Mouse (Mus musculus) brain, embryonic 18.5 days (tissue): Measurements from ENCODE around the gene Zfp568.

Experiments
- DNase-seq: peaks from one replicate; pipeline ENCODE4 v3.0.0-alpha.2; 2012; ENCODE audit warnings: low read depth, low spot score

Zfp568 gene

DNA sequence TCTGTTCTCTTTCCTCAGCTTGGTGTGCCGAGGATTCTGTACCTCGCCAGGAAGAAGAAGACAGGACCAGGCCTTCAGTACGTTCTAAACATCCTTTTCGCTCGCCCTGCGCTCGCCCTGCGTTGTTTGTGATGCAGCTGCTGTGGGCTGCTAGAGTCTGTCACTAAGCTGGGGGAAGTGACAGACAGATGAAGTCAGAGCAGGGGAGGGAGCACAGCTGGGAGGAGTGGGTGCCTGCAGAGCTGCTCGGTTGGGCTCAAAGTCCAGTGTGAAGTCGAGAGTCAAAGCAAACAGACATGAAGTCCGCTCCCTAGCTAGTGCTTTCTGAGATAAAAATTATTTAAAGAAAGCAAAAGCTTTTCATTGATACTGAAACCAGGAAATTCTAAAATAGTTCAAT is 5.3 kb downstream of the Zfp568 start:
- DNase-seq, result no peak

- DNase-seq, result no peak
Observed at GRCm38 (mm10) chr7:29992698-29993097, 8.9 kb downstream of the Zfp568 start.

DNA sequence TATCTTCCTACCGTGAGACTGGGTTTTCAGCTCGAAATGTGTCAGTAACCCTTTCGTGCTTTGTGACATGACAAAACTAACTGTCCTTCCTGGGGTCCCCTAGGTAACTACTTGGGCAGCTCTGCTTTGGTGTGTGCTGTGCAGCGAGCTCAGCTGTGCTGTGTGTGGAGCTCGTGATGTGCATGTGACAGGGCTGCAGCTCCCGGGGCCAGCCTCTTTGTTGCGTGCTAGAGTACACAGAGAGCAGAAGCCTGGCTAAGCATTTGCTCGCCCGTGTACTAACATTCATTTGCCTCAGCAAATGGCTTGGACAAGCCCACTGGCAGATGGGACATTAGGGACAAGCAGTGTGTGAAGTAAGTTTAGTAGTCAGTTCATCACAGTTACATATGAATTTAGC is 9.6 kb downstream of the Zfp568 start:
- no peak for DNase-seq

DNA sequence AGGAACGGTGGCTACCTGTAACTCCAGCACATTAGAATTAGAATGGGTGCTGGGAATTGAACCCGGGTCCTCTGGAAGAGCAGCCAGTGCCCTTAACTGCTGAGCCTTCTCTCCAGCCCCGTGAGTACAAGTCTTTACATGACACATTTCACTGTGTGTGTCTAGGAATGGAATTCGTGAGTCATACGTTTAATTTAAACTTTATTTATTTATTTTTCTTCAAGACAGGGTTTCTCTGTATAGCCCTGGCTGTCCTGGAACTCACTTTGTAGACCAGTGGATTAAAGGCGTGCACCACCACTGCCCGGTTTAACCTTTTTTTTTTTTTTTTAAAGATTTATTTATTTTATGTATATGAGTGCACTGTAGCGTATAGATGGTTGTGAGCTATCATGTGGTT is 11.4 kb downstream of the Zfp568 start:
- DNase-seq, result no peak

GRCm38 (mm10) chr7:30000601-30001000 is 16.8 kb downstream of the Zfp568 start:
- no peak for DNase-seq

DNA sequence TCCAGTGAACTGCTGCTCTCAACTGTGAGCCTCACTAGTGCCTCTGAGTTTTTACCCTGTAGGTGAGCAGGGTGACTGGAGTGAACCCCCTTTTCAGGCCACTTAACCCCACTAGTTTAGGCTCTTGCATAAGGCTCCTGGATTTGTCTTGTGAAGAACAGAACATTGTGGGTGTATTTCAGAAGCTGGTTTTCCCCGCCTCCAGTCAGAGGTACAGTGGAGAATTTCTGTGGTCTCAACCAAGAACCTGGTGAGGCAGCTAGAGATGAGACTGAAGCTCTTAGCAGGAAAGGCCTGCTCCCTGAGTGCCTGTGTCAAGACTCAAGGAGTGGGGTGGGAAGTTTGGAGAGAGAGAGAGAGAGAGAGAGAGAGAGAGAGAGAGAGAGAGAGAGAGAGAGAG is 23.8 kb downstream of the Zfp568 start:
- no peak for DNase-seq

DNA sequence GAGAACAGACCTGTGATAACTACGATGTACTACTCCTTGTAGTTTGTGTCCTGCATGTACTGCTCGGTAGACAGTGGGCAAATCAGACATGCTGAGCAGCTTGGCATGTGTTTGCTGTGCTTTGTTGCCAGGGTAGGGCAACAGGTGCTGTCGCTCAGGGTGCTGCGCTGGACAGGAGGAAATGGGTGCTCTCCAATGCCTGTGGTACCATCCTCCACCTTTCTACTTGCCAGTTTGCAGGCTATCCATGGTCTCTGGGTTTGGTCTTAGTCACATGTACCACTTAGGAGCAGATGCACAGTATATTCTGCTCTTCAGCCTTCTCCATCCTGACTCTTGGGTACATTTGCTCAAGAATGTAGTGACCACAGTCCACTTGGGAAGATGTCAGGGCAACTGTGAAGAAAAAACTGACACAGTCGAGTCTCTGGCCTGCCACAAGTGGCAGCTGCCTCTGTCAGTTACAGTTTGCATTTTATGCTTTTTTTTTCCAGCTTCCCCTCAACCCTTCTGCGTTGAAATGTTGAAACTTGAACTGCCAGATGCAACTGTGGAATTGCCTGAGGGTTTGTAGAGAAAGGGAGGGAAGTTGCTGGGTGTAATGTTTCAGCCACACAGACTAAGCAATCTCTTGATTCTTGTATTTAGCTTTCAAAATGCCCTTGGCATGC is 24.4 kb downstream of the Zfp568 start:
- DNase-seq, result no peak

GRCm38 (mm10) chr7:30009321-30010085 is 25.7 kb downstream of the Zfp568 start:
- DNase-seq, result no peak

- no peak for DNase-seq
Observed at GRCm38 (mm10) chr7:30010551-30011195, 26.9 kb downstream of the Zfp568 start.

DNA sequence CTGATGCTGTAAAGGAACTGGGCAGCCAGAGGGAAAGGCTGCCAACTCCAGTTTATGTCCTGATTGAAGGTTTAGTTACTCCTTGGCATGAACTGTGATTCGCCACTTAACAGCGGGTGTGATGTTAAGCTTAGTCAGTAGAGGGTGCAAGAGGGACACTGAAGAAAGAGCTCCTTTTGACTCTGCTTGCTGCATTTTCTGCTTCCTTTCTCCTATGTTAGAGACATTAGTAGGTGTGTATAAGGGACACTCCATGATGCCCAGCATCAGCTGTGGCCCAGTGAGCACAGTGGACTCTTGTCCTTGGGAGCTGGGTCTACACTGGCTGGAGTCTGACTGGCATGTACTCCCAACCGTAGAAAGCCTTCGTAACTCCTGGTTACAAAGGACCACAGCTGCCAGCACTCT is 29.2 kb downstream of the Zfp568 start:
- DNase-seq, result peak; percentile 22

GRCm38 (mm10) chr7:30017226-30017625 is 33.5 kb downstream of the Zfp568 start:
- DNase-seq, result no peak

DNA sequence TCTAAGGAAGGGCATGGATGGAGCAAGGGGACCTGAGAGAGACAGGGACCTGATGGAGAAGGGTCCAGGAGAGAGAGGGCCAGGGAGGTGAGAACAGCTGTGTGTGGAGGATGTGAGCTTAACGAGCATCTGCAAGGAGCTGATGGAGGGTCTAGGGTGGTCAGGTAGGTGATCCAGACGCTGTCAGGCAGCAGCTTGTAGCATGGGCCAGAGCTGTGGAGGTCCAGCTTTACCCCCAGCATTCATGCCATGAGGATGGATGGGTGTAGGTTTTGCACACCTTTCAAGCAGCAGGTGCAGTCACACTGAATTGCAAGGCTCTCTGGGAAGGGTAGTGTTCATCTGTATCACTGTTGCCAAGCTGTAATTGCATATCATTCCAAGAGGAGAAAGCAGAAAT is 35.8 kb downstream of the Zfp568 start:
- no peak for DNase-seq

- DNase-seq, result no peak
Observed at GRCm38 (mm10) chr7:30023324-30023723, 39.6 kb downstream of the Zfp568 start.

DNA sequence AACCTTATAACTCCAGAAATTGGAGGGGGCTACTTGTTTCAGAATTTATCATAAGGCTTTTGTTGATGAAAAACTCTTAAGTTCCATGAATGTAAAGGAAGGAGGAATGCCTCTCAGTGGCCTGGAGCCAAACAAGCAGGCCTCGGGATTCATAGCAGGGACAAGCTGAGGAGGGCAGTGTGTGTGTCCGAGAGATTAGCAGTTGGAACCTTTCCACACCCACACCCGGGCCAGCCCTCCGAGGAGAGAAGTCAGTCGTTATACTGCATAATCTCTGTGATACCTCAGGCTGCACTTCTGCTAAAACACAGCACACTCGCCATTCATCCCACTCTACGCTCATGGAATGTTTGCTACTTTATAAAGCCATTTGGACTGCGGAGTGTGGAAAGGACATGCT is 40.0 kb downstream of the Zfp568 start:
- DNase-seq, result no peak

- no peak for DNase-seq
Observed at GRCm38 (mm10) chr7:30025358-30025757, 41.6 kb downstream of the Zfp568 start.

DNA sequence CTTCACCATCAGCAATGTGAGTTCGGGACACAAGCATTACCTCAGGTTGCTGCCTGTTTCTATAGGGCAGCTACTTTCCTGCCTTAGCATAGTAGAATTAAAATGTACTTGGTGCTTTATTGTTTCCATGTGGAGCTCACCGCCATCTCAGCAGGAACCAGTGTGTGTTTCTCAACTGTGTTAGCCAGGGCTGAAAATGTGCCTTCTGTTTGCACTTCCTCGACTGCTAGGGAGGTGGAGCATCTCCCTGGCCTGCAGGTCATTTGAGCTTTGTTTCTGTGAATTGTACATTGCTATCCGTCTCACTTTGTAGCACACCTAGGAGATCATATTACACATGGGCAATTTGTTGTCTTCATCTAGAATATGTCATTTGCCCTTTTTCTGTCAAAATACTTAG is 43.6 kb downstream of the Zfp568 start:
- DNase-seq, result no peak

- DNase-seq, result no peak
Observed at GRCm38 (mm10) chr7:30028572-30028971, 44.8 kb downstream of the Zfp568 start.

DNA sequence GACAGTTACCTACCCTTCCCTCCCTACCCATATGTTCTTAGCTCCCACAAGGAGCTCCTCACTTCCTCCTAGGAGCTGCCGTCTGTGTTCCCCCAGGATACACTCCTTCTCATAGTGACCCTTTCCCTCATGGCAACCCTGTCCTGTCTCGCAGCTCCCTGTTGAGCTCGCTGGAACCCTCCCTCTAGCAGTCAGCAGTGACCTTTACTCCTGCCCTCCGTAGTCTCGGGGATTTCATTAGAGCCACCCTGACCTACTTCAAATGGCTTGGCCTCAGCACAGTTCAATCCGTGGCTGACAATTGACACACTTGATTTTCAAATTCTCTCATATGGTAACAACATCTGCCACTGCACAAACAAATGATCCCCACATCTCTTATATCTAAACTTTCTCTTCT is 46.9 kb downstream of the Zfp568 start:
- no peak for DNase-seq

DNA sequence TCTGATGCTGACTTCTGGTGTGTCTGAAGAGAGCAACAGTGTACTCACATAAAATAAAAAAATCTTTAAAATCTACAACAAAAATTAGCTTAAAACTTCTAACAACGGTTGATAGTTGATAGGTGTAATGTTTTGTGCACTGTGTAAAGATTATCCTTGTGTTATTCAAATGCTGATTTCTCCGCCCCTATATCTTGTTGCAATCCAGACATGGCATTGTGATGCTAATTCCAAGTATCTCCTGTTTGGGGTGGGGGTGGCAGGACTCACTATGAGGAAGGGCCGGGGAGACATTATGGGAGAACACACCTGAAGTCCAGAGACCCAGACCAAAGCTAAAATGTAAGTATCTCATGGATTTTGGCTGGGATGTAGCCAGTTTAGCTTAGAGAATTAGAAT is 47.6 kb downstream of the Zfp568 start:
- DNase-seq, result no peak

- no peak for DNase-seq
Observed at GRCm38 (mm10) chr7:30034331-30034730, 50.6 kb downstream of the Zfp568 start.

DNA sequence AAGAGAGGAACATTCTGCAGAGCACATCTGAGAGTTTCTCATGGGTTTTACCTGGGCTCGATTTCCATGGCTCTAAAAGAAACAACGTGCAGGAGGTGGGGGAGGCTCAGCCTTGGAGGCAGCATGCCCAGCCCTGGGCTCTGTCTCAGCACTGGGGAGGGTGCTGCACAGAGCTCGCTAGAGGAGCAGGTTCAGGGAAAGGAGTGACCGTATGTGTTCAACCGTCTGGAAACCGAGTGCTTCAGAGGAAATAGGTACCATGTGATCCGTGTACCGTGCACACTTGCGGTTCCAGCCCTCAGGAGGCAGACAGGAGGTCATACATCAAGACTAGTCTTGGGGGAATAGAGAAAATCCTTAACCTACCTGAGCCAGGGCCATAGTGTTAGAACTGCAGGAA is 60.6 kb downstream of the Zfp568 start:
- DNase-seq, result no peak

GRCm38 (mm10) chr7:30048126-30048525 is 64.4 kb downstream of the Zfp568 start:
- no peak for DNase-seq
